Comparison of ENCODE assay signal across 21 mouse cellular contexts in genomic region chr5:123986925-123987324, GRCm38 (mm10). TPM values are rescaled to one million over a fixed set of nuclear protein-coding genes. Genes with fewer than 3 reads are reported as not detected.
DNase-seq lines count a peak whose midpoint lies in the region; ATAC-seq and TF ChIP-seq lines count a peak whose summit lies in the region.
"Had no signal": no experiment of that assay in that cellular context is flagged by ENCODE, and none has a peak within 500 bp of the region (broad histone marks: within the 10 kb centered on the region; RNA-seq: fewer than 3 reads in every experiment).

No protein-coding gene starts in this region.

- H3K27me3 ChIP-seq in kidney, postnatal 0 days (ENCODE audit: insufficient read depth, low read length): no peaks in the 10 kb centered on the region
- H3K27me3 ChIP-seq in intestine, embryonic 15.5 days (replicated peaks): no peaks in the 10 kb centered on the region
- no peaks in the 10 kb centered on the region for H3K27me3 ChIP-seq in stomach, embryonic 14.5 days (ENCODE audit: control insufficient read depth, insufficient read depth, low read length)
- H3K27me3 ChIP-seq: limb, embryonic 13.5 days; liver, embryonic 13.5 days; midbrain, embryonic 15.5 days had no signal

- 0 out of 2 replicates have a peak, but pooled peaks cover 5% of the 10 kb centered on the region for H3K36me3 ChIP-seq in kidney, postnatal 0 days (ENCODE audit: insufficient read depth, low read length)
- H3K36me3 ChIP-seq in intestine, embryonic 15.5 days: no peaks in the 10 kb centered on the region
- H3K36me3 ChIP-seq in stomach, embryonic 14.5 days (ENCODE audit: control insufficient read depth, insufficient read depth, low read length): no peaks in the 10 kb centered on the region
- H3K36me3 ChIP-seq: forebrain, embryonic 10.5 days; hindbrain, embryonic 12.5 days; limb, embryonic 13.5 days; midbrain, embryonic 15.5 days had no signal

- DNase-seq in adrenal gland, postnatal 14 days: peak; percentile 2
- no peak for DNase-seq in adrenal gland, adult 18-20 months (ENCODE audit: low spot score in 2 of 2)
- DNase-seq in kidney, postnatal 0 days (ENCODE audit: low spot score): peak; percentile 38
- DNase-seq in kidney, adult 9 months: no peak
- DNase-seq in MN1 (ENCODE audit: low spot score): no peak
- DNase-seq: adrenal gland, postnatal 25 days; cerebellum, adult 8-10 months; cerebellum, postnatal 36 days; gastrocnemius, postnatal 36 days; kidney, postnatal 14 days; liver, embryonic 13.5 days had no signal

- H3K4me3 ChIP-seq in kidney, postnatal 0 days (replicated peaks; ENCODE audit: low read depth, low read length): no peak overlapping the region
- H3K4me3 ChIP-seq in intestine, embryonic 15.5 days (replicated peaks): no peak overlapping the region
- H3K4me3 ChIP-seq in stomach, embryonic 14.5 days (ENCODE audit: low read depth, low read length): no peak overlapping the region
- H3K4me3 ChIP-seq: forebrain, embryonic 10.5 days; hindbrain, embryonic 12.5 days; layer of hippocampus, adult 2 months; limb, embryonic 13.5 days; liver, embryonic 13.5 days; midbrain, embryonic 15.5 days; myocyte had no signal

- no peak overlapping the region for H3K9ac ChIP-seq in kidney, postnatal 0 days (ENCODE audit: low read depth, low read length)
- H3K9ac ChIP-seq in intestine, embryonic 15.5 days: 0 out of 2 replicates have a peak overlapping the region, but pooled peaks have one; percentile 10
- H3K9ac ChIP-seq in stomach, embryonic 14.5 days (replicated peaks; ENCODE audit: low read depth, low read length): no peak overlapping the region
- H3K9ac ChIP-seq: limb, embryonic 13.5 days; liver, embryonic 13.5 days; midbrain, embryonic 15.5 days had no signal

- ATAC-seq in kidney, postnatal 0 days (replicated peaks; ENCODE audit: low FRiP score, low read depth): peak; percentile 18; the same call in 1 of the 2 replicates
- peak; percentile 88 for ATAC-seq in intestine, embryonic 15.5 days
- ATAC-seq in stomach, embryonic 14.5 days (ENCODE audit: insufficient number of reproducible peaks, insufficient read depth, low FRiP score, low read depth): peak; percentile 48; the same call in 1 of the 2 replicates
- no peak for ATAC-seq in megakaryocyte progenitor cell, adult 5-6 weeks (replicated peaks; ENCODE audit: poor library complexity)
- ATAC-seq: midbrain, embryonic 15.5 days had no signal

- TF ChIP-seq CTCF in kidney, postnatal 0 days (IDR thresholded peaks at IDR 0.05; ENCODE audit: low read depth): no peak

- 26% methylated on average over 2 of the region's 2 CpGs for WGBS in kidney, postnatal 0 days
- WGBS in intestine, embryonic 15.5 days: 31% methylated on average over 2 of the region's 2 CpGs
- WGBS in stomach, embryonic 14.5 days: 20% methylated on average over 2 of the region's 2 CpGs

- no peaks in the 10 kb centered on the region for H3K9me3 ChIP-seq in kidney, postnatal 0 days (replicated peaks; ENCODE audit: low read length)
- no peaks in the 10 kb centered on the region for H3K9me3 ChIP-seq in intestine, embryonic 15.5 days
- H3K9me3 ChIP-seq in stomach, embryonic 14.5 days (ENCODE audit: control insufficient read depth, low read depth, low read length): no peaks in the 10 kb centered on the region
- H3K9me3 ChIP-seq: forebrain, embryonic 10.5 days; hindbrain, embryonic 12.5 days; limb, embryonic 13.5 days; liver, embryonic 13.5 days; midbrain, embryonic 15.5 days had no signal

- no peak overlapping the region for H3K4me2 ChIP-seq in kidney, postnatal 0 days (ENCODE audit: low read length)
- peak overlapping the region; percentile 24; the same call in 1 of the 2 replicates for H3K4me2 ChIP-seq in intestine, embryonic 15.5 days (replicated peaks)
- H3K4me2 ChIP-seq in stomach, embryonic 14.5 days (replicated peaks; ENCODE audit: low read depth, low read length): no peak overlapping the region
- H3K4me2 ChIP-seq: hindbrain, embryonic 12.5 days; limb, embryonic 13.5 days; liver, embryonic 13.5 days; midbrain, embryonic 15.5 days had no signal

- H3K27ac ChIP-seq in kidney, postnatal 0 days: 0 out of 2 replicates have a peak overlapping the region, but pooled peaks have one; percentile 13
- H3K27ac ChIP-seq in intestine, embryonic 15.5 days: peak overlapping the region; percentile 84
- H3K27ac ChIP-seq in stomach, embryonic 14.5 days (ENCODE audit: low read length): 0 out of 2 replicates have a peak overlapping the region, but pooled peaks have one; percentile 15
- H3K27ac ChIP-seq: hindbrain, embryonic 12.5 days; layer of hippocampus, adult 2 months; limb, embryonic 13.5 days; liver, embryonic 13.5 days; midbrain, embryonic 15.5 days had no signal

- H3K4me1 ChIP-seq in kidney, postnatal 0 days (replicated peaks; ENCODE audit: insufficient read depth, low read length): 0 out of 2 replicates have a peak, but pooled peaks cover 3% of the 10 kb centered on the region
- peaks cover 30% of the 10 kb centered on the region for H3K4me1 ChIP-seq in intestine, embryonic 15.5 days (replicated peaks)
- H3K4me1 ChIP-seq in stomach, embryonic 14.5 days (ENCODE audit: control insufficient read depth, insufficient read depth, low read length): peaks cover 14% of the 10 kb centered on the region

RNA-seq across cellular contexts. Expression of gene Hip1r, which starts 13.5 kb away (rescaled TPM):
- total RNA-seq in adrenal gland, postnatal 14 days (2021): 18.0 and 26.6 TPM in 2 replicates
- 10 to 100 TPM; 20.1 to 28.4 TPM for total RNA-seq in adrenal gland, adult 18-20 months (2021)
- 24.8 and 28.4 TPM in 2 replicates for polyA plus RNA-seq in kidney, postnatal 0 days (2015; fragmentation: Nextera tagmentation; extraction: Ambion mirVana)
- 26.0 and 29.3 TPM in 2 replicates for polyA plus RNA-seq in intestine, embryonic 15.5 days (2015; fragmentation: Nextera tagmentation; extraction: Ambion mirVana)
- 14.4 and 16.9 TPM in 2 replicates for polyA plus RNA-seq in stomach, embryonic 14.5 days (2014; fragmentation: Nextera tagmentation; extraction: Ambion mirVana)
- 4.9 and 6.9 TPM in 2 replicates for total RNA-seq in megakaryocyte progenitor cell, adult 5-6 weeks (2015)
- total RNA-seq in megakaryocyte progenitor cell, adult 5-6 weeks (2017): 14.2 and 16.0 TPM in 2 replicates

RNA-seq across cellular contexts. Expression of gene Vps37b, which starts 45.1 kb away (rescaled TPM):
- 65.2 and 85.1 TPM in 2 replicates for total RNA-seq in adrenal gland, postnatal 14 days (2021)
- total RNA-seq in adrenal gland, adult 18-20 months (2021): 100 to 1,000 TPM in 1 of 2 experiments, 10 to 100 TPM in 1; 97.2 to 127 TPM
- polyA plus RNA-seq in kidney, postnatal 0 days (2015; fragmentation: Nextera tagmentation; extraction: Ambion mirVana): 30.7 and 31.7 TPM in 2 replicates
- polyA plus RNA-seq in intestine, embryonic 15.5 days (2015; fragmentation: Nextera tagmentation; extraction: Ambion mirVana): 28.2 and 28.8 TPM in 2 replicates
- polyA plus RNA-seq in stomach, embryonic 14.5 days (2014; fragmentation: Nextera tagmentation; extraction: Ambion mirVana): 29.3 and 31.5 TPM in 2 replicates
- total RNA-seq in megakaryocyte progenitor cell, adult 5-6 weeks (2015): 11.4 and 14.8 TPM in 2 replicates
- 15.2 and 15.6 TPM in 2 replicates for total RNA-seq in megakaryocyte progenitor cell, adult 5-6 weeks (2017)

RNA-seq across cellular contexts. Expression of gene Ccdc62, which starts 56.4 kb away (rescaled TPM):
- 4.7 and 5.0 TPM in 2 replicates for total RNA-seq in adrenal gland, postnatal 14 days (2021)
- 1 to 10 TPM; 4.3 to 4.5 TPM for total RNA-seq in adrenal gland, adult 18-20 months (2021)
- 6.4 and 7.1 TPM in 2 replicates for polyA plus RNA-seq in kidney, postnatal 0 days (2015; fragmentation: Nextera tagmentation; extraction: Ambion mirVana)
- 4.7 and 5.1 TPM in 2 replicates for polyA plus RNA-seq in intestine, embryonic 15.5 days (2015; fragmentation: Nextera tagmentation; extraction: Ambion mirVana)
- 9.0 and 9.3 TPM in 2 replicates for polyA plus RNA-seq in stomach, embryonic 14.5 days (2014; fragmentation: Nextera tagmentation; extraction: Ambion mirVana)
- 0.32 and 1.1 TPM in 2 replicates for total RNA-seq in megakaryocyte progenitor cell, adult 5-6 weeks (2015)
- total RNA-seq in megakaryocyte progenitor cell, adult 5-6 weeks (2017): 0.14 and 1.8 TPM in 2 replicates

RNA-seq across cellular contexts. Expression of gene Gm43518, which starts 59.7 kb away (rescaled TPM):
- total RNA-seq in adrenal gland, postnatal 14 days (2021): 1.7 TPM in 1 of 2 replicates, not detected in the other
- total RNA-seq in adrenal gland, adult 18-20 months (2021): 1 to 10 TPM in 1 of 2 experiments, under 1 TPM in 1; 0.74 to 1.5 TPM
- 1.0 and 1.6 TPM in 2 replicates for polyA plus RNA-seq in kidney, postnatal 0 days (2015; fragmentation: Nextera tagmentation; extraction: Ambion mirVana)
- 1.5 and 2.2 TPM in 2 replicates for polyA plus RNA-seq in intestine, embryonic 15.5 days (2015; fragmentation: Nextera tagmentation; extraction: Ambion mirVana)
- 3.7 and 4.0 TPM in 2 replicates for polyA plus RNA-seq in stomach, embryonic 14.5 days (2014; fragmentation: Nextera tagmentation; extraction: Ambion mirVana)
- total RNA-seq in megakaryocyte progenitor cell, adult 5-6 weeks (2015): 1.8 TPM in 1 of 2 replicates, not detected in the other
- not detected in 2 replicates for total RNA-seq in megakaryocyte progenitor cell, adult 5-6 weeks (2017)
- total RNA-seq: left cerebral cortex, postnatal 14 days had no signal
- polyA plus RNA-seq: myocyte had no signal

Comparison
In these comparisons a context has a peak if more than half of its experiments do, and no peak if none do; other contexts are left out.
1. DNase-seq: peak in adrenal gland, postnatal 14 days (single experiment) and kidney, postnatal 0 days (single experiment); none in adrenal gland, adult 18-20 months (0 of 2), kidney, adult 9 months (single experiment) and MN1 (single experiment).
2. H3K27ac ChIP-seq: peak in every context shown above with its lines; median percentile 84 in intestine, embryonic 15.5 days; 15 in stomach, embryonic 14.5 days; 13 in kidney, postnatal 0 days.